Mouse (Mus musculus): ENCODE data around the gene Irf9.

DNA sequence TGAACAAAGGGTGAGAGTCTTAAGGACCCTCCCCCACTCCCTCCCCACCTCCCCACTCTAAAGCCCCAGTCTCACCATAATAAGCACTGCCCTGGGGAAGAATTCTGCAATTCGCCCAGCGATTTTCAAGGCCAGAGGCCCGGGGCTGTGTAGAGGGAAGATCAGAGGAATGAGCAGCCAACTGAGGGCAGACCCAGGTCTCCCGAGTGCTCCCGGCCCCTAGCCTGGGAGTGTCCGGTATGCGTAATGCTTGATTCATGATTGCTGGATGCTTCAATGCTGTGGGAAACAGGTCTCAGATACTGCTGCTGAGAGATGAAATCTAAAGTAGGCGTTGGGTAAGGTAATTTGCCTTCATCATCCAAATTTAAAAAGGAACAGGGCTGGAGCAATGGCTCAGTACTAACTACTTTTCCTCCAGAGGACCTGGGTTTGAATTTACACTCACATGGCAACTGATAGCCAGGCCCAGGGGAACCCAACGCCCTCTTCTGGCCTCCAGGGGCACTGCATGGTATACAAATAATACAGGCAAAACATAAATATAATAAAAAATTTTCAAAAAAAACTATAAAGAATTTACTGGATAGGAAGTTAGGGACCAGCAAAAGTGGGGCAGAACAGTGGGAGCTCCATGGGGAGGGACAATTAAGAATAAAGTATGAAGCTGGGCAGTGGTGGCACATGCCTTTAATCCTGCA, 21.2 kb upstream of the Irf9 start:
- TF ChIP-seq CTCF (IDR thresholded peaks at IDR 0.05; ENCODE audit: low read depth, low read length) (peak; percentile 56), POLR2A (IDR thresholded peaks at IDR 0.05; ENCODE audit: borderline replicate concordance, low read depth, low read length) (no peak)

All from bone marrow macrophage, adult 2 months (primary cell).